Mouse (Mus musculus): ENCODE results near the gene Sae1.
"Not testable (repeated sequence)": the region's sequence is repeated elsewhere in the genome, so short reads cannot be mapped to it uniquely, and the experiment has no call there.

Gene Sae1

DNA sequence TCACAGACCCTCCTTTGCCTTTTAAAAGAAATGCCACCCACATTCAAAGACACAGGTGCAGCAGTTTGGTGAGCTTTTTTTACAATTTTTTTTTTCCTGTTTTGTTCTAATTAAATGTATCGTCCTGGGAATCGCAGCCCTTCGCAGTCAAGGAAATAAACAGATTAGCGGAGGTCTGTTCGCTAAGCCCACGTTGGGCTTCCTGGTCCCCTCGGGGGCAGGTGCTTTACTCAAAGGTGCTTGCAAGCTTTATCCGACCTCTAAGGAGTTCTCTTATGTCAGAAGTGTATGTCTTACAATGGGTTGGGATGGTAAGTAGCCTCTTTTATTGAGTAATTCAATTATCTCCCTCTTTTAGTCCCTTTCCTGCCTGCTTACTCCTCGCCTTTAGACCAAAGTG, 14.8 kb upstream of the Sae1 start:
- no peak for DNase-seq

DNA sequence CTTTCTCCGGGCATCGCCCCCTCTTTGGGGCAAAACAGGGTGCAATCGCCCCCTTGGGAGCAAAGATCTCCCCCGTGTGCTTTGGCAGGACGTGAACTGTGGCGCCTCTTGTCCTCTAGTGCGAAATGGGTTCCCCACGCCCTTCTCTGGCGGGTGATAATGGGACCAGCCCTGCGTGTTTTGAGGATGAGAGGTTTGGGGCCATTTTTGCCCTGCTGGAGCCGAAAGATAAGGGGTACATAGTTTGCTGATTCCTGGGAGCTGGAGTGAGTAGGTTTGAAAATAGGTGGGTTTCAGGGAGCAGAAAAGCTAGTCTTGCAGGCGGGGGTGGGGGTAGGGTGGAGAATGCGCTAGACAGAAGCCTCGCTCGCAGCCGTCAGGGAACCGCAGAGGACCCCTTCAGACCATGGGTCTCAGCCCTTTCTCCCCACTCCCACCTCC, 14.4 kb upstream of the Sae1 start:
- peak; percentile 70 for DNase-seq

DNA sequence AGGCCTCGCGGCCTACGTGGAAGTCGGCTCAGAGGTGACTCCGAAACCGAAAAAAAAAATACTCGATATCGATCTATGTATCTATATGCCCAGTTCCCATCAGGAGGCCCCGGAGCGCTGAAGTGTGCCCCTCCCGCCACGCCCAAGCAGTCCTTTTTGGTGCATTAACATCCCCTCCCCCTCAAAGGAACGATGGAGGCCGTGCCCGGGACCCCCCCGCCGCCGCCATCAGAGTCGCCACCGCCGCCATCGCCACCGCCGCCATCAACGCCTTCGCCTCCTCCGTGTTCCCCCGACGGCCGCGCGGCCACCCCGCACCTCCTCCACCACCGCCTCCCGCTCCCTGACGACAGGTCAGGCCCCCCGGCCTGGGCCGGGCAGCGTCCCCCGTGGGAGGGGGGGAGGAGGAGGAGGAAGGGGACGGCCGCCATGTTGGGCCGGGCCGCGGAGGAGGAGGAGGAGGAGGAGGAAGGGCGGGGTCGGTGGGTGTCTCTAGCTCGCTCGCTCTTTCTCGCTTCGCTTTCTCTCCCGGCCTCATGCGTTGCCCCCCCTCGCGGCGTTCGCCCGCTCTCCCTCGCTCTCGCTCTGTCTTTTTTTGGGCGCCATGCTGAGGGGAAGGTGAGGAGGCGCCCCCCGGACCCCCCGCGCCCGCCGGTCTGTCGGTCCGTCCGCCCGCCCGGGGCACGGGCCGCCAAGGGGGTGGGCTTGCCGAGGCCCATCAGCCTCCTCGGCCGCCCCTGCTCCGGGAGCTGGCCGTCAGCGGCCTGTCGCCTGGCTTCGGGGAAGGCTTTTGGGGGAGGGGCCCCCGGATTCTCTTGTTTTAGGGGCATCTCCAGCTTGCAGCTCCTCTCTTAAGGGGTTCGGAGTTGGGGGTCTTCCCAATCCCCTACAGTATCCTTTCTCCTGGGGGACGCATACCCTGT, 13.3 kb upstream of the Sae1 start, which contains the start of gene Zc3h4:
TSS of gene Zc3h4 (plus strand) at position 222 of the 923 bp plus-strand sequence.
- peak; percentile 95 for DNase-seq

DNA sequence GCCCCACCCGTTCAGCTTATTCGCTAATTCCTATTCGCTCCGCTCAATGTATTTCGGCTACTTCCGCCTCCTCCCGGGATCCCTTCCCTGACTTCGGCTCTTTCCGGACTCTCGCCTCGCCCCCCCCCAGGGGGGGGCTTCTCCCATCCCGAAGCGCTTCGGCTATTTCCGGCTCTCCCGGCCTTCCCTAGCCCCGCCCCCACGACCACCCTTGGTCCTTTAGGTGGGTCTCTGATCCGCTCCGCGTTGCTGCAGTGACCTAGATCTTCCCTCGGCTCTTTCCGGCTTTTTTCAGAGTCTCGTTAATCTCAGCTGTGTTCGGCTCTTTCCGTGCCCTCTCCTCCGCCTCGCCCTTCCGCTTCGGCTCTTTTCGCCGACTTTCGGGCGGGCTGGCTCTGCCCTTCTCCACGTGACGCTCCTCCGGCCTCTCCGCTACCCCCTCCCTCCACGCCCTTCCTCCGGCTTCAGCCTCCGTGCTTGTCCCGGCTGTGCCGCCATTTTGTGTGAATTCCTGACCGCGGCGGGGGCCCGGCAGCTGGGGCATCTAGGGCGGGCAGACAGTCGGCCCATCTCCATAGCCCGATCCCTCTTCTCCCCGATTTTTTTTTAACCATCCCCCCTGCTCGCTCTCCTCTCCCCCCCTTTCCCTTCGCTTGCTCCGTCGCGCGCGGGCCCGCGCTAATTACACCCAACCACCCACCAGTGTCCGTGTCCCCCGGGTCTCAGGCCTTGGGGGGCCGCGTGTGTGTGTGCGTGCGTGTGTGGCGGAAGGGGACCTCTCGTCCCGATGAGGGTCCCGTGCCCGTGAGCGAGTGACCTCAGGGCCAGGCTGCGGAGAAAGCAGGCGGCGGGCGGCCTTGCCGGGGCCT, 12.4 kb upstream of the Sae1 start:
- DNase-seq: peak; percentile 98

DNA sequence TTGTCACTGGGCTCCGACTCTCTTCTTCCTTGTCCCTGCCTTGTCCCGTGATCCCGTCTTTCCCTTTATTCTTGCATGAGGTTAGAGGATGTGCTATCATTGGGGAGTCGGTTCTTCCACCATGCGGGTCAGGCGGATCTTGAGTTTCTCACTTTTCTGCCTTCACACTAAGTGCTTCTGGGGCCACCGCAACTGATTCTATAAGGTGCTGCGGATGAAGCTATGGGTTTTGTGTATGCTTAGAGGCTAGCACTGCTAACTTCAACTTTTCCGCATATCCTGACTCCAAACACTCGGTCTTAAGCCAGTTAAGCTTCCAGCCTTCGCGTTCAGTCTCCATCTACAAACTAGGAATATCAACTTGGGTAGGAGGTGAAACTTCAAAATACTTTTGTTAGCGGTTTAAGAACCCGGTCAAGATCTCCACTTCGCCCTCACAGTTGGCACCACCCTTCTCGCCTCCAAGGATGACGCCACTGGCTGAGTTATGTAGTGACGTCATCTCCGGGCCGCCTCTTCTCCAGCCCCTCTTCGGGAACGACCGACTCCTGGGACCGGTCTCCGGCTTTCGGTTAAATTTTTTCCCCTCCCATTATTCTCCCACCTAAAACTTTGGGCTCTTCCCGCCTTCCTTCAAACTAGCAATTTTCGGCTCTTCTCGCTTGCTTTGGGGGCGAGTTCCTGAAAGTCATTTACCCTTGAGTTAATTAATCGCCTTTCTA, 11.7 kb upstream of the Sae1 start:
- peak; percentile 92 for DNase-seq

DNA sequence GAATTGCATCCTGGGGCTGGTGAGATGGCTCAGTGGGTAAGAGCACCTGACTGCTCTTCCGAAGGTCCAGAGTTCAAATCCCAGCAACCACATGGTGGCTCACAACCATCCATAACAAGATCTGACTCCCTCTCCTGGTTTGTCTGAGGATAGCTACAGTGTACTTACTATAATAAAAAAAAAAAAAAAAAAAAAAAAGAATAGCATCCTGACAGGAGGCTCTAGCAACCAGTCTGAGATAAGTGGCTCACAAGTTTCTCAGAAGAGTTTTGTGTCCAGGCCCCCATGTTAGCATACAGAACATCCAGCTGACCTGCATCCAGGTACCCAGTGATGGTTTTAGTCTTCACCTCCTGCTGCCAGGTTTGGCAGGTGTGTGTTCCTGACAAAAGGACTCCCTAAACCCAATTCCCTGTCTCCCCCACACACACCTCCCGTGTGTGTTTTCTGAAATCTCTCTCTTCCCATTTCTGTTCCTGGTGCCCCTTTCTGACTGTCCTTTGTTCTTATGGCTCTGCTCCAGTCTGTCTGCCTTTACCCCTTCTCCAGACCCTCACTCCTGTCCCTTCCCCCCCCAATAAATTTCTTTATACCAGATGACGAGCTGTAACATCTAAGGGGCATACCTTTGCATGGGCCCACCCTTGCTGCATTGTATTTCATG, 10.9 kb upstream of the Sae1 start:
- DNase-seq: peak; percentile 13

DNA sequence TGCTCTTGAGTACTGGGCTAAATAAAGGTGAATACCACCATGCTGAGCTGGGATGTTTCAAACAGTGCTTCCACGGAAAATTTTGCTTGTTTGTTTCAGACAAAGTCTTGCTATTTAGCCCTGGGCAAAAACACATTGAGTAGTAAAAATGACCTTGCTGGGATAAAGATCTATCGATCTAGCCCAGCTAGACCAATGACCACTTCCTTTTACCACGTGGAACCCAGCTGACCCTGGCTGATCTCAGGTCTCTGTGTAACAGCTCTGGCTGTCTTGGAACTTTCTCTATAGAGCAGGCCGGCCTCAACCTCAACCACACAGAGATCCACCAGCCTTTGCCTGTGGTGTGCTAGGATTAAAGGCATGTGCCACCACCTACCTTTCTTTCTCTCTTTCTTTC, 9.9 kb upstream of the Sae1 start:
- DNase-seq: no peak

DNA sequence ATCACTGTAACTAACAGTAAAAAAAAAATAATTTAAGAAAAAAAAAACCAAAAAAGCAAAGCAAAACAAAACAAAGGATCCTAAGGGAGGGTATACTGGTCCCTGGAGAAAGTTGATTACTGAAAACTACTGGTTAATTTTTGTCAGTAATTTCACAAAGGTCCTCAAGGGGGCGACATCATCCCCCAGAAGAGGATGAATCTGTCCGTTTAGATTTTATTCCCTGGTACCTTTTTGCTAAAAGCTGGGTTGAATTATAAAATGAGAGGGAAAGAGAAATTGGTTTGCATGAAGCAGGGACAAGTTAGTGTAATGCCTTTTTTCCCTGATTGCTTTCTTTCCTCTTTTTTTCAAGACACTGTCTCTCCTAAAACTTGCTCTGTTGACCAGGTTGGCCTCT, 8.3 kb upstream of the Sae1 start:
- peak; percentile 55 for DNase-seq

DNA sequence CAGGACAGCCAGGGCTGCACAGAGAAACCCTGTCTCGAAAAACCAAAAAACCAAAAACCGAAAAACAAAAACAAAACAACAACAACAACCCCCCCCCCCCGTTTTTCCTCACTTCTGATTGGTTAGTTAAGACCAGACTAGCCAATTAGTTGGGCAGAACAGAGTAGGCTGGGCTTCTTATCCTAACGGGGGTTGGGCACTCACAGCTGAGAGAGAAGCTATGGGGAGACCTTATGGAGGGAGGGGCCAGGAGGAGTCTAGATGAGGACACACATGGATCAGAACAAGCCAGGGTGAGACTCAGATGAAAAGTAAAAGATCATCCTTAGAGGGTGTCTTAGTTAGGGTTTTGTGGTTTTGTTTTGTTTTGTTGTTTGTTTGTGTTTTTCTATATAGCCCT, 5.3 kb upstream of the Sae1 start:
- DNase-seq: no peak

DNA sequence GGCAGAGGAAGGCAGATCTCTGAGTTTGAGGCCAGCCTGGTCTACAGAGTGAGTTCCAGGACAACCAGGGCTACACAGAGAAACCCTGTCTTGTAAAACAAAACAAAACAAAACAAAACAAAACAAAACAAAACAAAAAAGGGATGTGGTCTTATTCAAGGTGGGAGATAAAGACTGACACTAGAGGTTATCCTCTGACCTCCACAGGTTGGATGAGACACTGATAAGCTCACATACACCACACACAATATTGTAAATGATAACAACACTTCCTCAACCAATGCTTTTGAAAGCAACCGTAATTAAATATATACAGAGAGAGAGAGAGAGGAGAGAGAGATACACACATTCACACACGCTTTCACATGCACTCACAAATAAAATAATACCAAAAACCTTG, 2.3 kb upstream of the Sae1 start:
- DNase-seq: not testable (repeated sequence)

DNA sequence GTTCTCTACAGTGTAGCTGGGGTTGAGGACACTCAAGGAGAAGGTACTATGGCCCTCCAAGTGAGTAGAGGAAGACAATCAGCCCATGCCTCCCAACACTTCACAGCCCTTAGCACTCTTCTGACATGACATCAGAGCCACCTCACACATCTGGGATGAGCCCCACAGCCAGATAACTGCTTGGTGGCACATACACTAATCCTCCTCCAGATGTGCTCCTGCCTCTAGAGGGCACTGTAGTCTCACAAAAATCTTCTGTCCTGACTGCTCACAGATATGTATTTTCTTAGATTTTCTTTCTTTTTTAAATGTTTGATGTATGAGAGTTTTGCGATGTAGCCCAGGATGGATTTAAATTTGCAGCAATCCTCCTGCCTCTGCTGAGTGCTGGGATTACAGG, 11.1 kb downstream of the Sae1 start:
- peak; percentile 68 for DNase-seq

DNA sequence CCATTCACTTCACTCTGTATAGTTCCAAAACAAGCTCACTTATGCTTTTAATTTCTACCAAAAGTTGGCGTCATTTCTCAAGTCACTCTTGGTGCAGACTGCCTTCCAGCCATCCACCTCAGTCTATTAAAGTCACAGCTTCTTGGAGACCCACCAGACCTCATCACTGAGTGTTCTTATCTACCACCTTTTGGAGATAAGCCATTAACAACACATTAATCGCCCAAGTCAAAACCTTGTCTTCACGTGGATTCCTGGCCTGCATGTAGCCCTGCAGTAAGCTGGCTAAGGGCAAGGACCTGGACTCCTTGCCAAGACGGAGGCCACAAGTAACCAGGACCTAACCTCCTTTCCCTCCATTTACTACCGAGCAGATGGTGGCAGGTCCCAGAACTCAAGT, 12.6 kb downstream of the Sae1 start:
- DNase-seq: no peak

DNA sequence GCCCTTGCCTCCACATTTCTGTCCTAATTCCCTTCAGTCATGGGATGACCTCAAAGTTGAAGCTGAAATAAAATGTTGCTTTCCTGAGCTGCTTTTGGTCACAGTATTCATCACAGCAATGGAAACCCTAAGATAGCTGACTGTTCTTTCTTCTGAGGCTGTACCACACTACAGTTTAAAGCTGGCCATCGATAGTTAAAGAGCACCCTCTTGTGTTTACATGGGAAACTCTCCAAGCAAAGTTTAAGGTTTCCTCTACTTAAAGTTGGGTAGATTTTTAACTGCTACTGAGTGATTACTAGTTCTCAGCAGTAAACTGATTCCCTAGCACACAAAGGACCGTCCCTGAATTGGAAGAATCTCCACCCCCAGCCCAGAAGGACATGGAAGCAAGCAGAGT, 13.9 kb downstream of the Sae1 start:
- DNase-seq: no peak

DNA sequence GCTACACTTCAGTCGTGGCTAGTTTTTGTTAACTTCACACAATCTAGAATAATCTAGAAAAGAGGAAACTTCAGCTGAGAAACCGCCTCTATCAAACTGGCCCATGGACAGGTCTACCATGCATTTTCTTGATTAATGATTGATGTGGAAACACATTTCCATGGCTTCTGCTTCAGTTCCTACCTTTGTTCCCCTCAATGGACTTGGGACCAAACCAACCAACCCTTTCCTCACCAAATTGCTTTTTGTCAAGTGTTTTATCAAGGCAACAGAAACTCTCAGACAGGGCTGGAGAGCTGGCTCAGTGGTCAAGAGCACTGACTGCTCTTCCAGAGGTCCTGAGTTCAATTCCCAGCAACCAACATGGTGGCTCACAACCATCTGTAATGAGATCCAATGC, 17.0 kb downstream of the Sae1 start:
- no peak for DNase-seq

DNA sequence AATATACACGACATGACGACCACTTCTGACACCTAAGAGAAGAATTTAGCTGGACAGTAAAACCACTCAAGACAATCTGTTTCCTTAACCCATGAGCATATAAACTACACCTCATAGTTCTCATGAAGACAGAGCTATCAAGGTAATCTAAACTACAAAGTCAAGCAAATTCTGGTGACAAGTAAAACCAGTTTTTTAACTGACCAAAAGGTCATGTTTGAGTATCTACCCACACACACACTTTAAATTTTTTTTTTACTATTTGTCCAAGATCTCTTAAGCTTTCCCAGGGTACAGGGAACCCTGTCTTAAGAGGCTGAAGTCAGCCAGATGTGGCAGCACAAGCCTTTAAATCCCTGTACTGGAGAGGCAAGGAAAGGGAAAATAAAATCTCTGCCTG, 18.8 kb downstream of the Sae1 start:
- DNase-seq: no peak

DNA sequence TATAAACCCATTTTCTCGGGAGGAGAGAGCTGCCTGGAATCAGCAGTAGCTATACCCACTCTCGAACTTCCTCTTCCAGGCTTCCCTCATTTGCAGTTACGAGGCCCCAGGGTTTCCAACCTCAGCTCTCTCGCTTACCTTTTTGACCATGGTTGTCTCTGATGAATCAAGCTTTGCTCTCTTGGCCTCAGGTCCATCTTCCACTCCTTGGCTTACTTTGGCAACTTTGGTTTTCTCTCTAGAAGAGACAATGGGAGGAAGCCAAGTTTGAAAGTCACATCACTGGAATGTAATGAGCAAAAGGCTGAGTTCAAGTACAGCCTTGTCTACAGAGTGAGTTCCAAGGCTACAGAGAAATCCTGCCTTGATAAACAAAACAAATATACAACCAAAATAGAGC, 20.9 kb downstream of the Sae1 start:
- no peak for DNase-seq

DNA sequence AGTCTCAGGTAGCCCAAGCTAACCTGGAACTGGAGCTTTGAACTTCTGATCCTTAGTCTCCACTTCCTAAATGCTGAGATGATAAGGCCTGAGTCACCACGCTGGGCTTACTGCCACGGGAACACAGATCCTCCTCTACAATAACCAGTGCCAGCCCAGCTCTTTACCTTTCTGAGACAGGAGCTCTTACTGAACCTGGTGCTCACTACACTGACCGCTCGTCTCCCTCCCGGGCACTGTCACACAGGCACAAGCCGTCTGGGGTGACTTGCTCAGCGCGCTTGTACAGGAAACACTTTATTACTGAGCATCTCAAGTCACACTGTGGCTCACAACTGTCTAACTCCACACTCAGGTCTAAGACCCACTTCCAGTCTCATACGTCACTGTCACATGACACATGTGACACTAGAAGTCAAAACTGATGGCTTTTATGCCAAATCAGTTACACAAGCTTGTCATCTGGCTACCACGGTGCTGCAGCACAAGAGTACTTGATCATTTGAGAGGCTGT, 21.4 kb downstream of the Sae1 start:
- no peak for DNase-seq

DNA sequence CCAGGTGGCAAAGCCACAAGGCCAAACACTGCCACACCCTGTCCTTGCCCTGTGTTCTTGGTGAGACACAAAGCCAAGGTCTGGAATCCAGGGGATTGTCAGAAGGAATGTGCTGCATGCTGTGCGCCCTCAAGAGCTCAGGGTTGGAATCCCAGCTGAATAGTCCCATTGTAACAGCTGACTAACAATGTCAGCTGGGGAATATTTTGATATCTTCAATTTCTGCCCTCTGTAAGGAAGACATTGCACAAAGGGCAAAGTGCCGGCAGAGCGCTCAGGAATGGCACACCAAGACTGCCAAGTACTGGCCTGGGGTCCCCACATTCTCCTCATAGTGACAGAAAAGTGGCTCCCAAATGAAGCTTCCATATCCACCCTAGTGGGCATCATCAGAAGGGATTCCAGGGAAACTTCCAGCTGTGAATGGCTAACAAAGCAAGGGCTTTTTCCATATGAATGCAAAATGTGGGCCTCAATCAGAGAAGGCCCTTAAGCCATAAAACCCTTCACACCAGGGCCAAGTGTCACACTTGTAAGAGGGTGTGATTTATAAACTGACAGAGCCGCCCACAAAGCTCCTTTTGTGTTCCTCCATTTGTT, 22.6 kb downstream of the Sae1 start:
- DNase-seq: no peak

DNA sequence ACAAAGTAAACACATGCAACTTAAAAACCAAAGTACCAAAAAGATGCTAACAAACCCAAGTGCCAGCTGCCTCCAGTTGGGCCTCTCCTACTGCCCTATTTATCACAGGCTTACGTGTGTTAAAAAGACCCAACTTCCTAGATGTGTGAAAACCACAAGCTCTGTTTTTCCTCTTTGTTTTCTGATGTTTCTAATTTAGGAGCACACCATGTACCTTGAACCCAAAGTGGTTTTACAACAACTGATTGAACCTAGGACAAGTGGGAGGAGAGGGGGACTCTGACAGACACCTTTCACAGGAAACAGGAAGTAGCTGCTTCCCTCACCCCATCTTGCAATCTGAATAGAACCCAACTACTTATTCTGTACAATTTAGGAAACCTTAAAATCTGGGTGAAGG, 23.3 kb downstream of the Sae1 start:
- DNase-seq: peak; percentile 27

DNA sequence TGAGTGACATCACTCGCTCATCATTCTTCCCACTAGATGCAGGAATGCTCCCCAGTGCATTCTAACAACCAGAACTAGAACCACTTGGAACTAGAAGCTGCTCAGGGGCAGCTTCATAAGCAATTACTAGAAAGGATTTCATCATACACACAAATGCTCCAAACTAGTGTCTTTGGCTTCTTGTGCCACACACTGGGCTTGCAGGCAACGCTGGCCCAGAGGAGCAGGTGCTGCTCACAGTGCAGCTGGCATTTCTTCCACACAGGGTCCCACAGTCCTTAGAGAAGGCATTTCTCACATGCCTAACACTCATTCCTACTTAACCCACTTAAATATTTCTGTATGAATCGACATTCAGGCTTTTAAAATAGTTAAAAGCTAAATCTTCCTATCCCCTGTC, 30.0 kb downstream of the Sae1 start:
- no peak for DNase-seq

DNA sequence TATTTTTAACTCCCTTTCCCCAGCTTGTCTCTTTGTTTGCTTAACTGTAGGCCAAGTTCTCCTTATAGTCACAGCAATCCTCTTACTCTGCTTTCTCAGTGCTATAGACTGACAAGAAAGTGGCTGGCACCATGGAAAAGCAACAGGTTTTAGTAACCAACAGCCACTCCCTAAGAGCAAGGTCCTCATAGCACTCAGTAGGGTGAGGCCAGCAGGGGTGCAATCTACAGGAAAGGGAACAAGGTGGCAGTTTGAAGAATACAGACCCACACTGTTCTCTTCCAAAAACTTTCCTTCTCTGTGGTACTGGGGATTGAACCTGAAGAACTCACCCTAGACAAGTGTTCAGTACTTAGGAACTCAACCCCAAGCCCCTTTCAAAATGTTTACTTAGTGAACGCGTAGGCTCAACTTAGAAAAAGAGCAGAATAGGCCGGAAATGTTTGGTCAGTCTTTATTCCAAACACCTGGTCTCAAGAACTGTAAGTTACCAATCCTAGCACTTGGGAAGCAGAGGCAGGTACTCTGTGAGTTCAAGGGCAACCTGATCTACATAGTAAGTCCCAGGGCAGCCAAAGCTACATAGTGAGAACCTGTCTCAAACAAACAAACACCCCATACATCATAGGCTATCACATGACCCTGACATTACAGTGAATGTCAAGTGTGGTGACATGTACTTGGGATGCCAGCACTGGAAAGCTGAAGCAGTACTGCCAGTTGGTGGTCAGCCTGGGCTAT, 31.6 kb downstream of the Sae1 start:
- DNase-seq: no peak

Data from thymus, postnatal 25 days (tissue).